Mouse (Mus musculus): Measurements from ENCODE around the gene Dmbt1. TPM values are rescaled to one million over a fixed set of nuclear protein-coding genes. Genes with fewer than 3 reads are reported as not detected.

Gene Dmbt1
- polyA plus RNA-seq, 1 experiment from 2014 or later = not detected

Other genes starting within 250 kb of the Dmbt1 start
- 41.4 and 51.7 TPM in 2 replicates for gene Plekha1, start 166.3 kb upstream of the Dmbt1 start, polyA plus RNA-seq (2014; fragmentation: Nextera tagmentation; extraction: Ambion mirVana)
- gene Htra1, start 95.9 kb upstream of the Dmbt1 start, polyA plus RNA-seq (2014; fragmentation: Nextera tagmentation; extraction: Ambion mirVana) = 38.7 TPM in 2 replicates
- gene 4933402N03Rik, start 114.3 kb downstream of the Dmbt1 start, polyA plus RNA-seq (2014; fragmentation: Nextera tagmentation; extraction: Ambion mirVana) = not detected in 2 replicates
- gene 5430419D17Rik, start 142.3 kb downstream of the Dmbt1 start, polyA plus RNA-seq (2014; fragmentation: Nextera tagmentation; extraction: Ambion mirVana) = 0.10 and 0.44 TPM in 2 replicates

All from heart, embryonic 11.5 days (tissue).